Comparison of ENCODE assay signal across 18 mouse cellular contexts in the genomic region with DNA sequence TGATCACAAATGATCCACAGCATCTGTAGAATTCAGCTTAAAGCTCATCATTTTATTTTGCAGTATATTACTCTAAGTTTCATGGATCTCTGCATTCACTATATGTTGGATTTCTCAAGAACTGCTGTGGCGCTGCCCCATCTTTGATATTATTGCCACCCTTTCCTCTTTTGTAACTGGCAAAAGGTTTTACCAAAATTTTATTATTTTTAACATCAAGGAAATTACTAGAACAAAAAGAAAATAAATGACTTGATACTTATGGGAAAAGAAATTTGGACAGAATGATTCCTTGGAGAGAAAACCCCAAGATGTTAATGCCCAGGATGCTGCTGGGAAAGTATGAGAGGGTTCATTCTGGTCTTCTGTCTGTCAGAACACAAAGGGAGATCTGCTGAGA. TPM values are rescaled to one million over a fixed set of nuclear protein-coding genes. Genes with fewer than 3 reads are reported as not detected.
DNase-seq lines count a peak whose midpoint lies in the region.
"Had no signal": no experiment of that assay in that cellular context is flagged by ENCODE, and none has a peak within 500 bp of the region (broad histone marks: within the 10 kb centered on the region; RNA-seq: fewer than 3 reads in every experiment).

Gene Olfr109 (plus strand): TSS at position 301 of the 400 bp plus-strand sequence.

- DNase-seq in heart, adult 11 months = peak; percentile 13
- DNase-seq in heart, adult 8-10 months (ENCODE audit: low spot score) = no peak
- DNase-seq: adrenal gland, adult 2 months; adrenal gland, adult 8-10 months; adrenal gland, postnatal 10 days; adrenal gland, postnatal 14 days; adrenal gland, postnatal 25 days; adrenal gland, postnatal 36 days; B cell, adult 2 months; cerebellum, adult 11 months; cerebellum, adult 11-12 months; cerebellum, adult 18-20 months; cerebellum, adult 2 months had no signal

RNA-seq across cellular contexts. Expression of gene Olfr109, which starts in this region (rescaled TPM):
- not detected for total RNA-seq in heart, adult 8-10 months (2022)
- total RNA-seq: adrenal gland, adult 18-20 months; adrenal gland, adult 2 months; adrenal gland, adult 8-10 months; adrenal gland, postnatal 10 days; adrenal gland, postnatal 14 days; adrenal gland, postnatal 25 days; adrenal gland, postnatal 36 days; adrenal gland, postnatal 4 days; CH12.LX; ES-E14; MEL had no signal
